Mouse (Mus musculus) retina, embryonic 14.5 days (tissue): ENCODE data around the gene Neu3.

Experiments used
- DNase-seq: peaks from one replicate; pipeline ENCODE4 v3.0.0-alpha.2; 2015; ENCODE audit warnings: low spot score

The Neu3 gene

DNA sequence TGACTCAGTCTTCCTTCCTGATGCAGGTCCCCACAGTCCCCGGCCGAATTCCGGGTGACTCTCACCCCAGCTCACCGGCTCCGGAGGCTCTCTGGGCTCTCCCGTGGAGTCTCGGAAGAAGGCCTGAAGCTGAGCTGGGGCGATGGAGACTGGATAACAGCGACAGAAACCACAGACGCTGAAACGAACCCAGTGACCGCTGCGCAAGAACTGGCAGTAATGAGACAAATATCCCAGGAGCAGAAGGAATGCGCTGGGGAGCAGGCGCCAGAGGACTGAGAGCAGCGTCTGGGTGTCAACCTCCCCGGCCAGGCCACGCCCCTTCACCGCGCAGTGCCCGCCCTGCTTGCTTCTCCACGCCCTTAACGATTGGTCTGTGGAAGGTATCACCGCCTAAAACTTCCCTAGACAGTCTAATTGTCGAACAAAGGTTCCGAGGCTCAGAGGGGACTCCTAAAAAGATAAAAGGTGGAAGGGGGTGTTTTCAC lies at the start of gene Neu3:
Gene Neu3 (minus strand): TSS at position 335 of the 488 bp plus-strand sequence.
- peak; percentile 93 for DNase-seq

DNA sequence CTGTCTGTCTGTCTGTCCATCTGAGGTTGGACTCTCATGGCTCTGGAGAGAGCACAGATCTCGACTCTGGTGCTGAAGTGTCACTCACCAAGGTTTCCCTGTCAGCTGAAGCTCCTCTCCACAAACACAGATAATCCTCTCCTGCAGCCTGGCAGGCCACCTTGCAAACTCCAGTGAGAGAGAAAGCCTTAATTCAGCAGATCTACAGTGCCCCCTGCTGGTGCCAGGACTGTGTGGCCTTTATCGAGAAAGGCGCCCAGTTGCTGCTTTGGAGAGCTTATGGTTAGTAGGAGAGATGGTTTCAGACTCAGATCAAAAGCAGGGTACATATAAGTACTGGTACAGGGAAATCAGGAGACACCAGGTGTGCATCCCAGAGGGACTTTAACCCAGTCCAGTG lies 48.1 kb upstream of the Neu3 start:
- peak; percentile 96 for DNase-seq

DNA sequence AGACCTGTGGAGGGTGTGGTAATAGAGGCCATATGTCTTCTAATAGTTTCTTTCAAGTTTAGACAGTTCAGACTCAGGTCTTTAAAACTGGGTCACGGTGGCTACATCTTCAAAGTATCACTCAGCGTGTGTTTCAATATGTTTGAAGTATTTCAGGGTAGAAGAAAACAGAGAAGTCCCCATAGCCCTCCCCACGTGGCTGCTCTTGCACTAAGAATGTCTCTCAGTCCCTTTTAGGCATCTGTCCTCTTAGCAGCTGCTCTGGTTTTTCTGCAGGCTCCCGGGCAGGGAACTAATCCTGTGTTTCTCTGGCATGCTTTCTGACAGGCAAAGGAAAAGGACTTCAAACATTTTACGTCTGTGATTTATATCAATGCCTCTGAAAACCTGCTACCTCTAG lies 47.7 kb upstream of the Neu3 start:
- DNase-seq, result no peak

DNA sequence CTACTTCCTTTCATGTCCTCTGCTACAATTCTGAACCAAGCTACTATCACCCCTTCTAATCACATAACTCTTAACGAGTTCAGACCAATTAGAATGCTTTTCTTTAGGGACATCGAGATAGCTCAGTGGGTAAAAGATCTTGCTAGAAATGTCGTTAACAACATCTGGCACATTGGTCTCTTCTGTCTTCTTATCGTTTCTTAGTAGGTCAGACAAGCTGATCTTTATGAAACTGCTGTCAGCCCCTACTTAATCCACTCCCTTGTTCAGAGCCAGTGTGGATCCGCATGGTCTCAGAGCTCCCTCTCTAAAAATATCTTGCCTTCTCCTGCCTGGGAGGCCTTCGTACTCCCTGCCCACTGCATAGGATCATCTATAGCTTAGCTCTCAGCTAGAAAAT lies 45.7 kb upstream of the Neu3 start:
- DNase-seq, result no peak

DNA sequence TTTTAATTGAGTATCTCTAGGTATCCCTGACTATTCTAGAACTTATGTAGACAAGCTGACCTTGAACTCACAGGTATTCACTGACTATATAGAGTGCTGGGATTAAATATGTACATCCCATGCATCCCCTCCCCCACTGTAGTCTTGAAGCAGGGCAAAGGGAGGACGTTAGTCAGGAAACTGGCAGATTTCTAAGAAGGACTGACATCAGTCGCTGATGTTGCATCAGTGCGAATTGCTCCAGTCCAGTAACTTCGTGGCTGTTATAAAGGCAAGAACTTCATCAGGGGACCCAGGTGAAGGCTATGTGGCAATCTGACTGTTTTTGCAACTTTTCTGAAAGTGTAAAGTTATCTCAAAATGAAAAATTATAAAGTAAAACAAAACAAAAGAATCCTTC lies 41.1 kb upstream of the Neu3 start:
- DNase-seq, result no peak

DNA sequence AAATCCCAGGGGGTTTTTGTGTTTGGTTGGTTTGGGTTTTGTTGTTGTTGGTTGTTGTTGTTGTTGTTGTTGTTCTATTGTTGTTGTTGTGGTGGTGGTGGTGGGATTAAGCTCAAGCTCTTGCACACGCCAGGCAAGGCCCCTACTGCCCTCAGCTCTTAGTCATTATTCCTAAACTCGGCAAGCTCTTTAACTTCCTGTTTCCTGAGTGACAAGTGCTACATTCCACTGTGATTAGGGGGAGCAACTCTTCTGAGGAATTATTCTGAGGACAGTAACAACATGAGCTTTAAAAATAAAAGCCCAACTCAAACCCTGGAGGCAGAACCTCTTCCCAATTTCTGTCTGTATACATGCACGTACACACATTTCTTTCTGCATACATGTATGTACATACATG lies 37.0 kb upstream of the Neu3 start:
- no peak for DNase-seq

DNA sequence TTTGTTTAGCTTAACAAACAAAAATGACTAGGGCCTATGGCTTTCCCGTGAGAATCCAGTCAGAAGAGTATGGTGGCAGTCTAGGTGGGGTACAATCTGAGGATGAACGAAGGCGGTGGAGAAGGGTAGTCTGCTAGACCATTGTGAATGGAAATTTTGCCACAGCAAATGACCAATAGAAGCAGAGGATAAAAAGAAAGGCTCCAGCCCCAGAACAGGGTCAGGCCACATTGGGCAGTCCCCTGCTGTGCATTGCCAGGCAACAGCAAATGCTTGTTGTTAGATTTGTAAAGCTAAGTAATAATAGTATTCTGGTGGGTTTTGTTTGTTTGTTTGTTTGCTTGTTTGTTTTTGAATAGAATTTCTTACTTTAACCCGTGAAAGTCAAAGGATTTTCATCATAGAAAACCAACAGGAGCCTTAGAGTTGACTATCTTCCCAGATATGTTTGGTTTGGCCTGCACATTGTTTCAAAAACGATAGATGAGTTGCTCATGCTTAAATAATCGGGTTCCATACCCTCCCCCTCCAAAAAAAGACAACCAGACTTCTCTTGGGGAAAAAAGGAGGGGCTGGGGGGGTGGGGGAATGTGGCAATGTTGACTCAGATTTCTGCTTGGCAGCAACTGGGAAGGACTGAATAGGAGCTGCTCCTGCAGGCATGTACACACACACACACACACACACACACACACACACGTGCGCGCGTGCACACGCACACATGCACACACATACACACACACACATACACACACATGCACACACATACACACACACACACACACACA lies 36.2 kb upstream of the Neu3 start:
- DNase-seq, result peak; percentile 65

DNA sequence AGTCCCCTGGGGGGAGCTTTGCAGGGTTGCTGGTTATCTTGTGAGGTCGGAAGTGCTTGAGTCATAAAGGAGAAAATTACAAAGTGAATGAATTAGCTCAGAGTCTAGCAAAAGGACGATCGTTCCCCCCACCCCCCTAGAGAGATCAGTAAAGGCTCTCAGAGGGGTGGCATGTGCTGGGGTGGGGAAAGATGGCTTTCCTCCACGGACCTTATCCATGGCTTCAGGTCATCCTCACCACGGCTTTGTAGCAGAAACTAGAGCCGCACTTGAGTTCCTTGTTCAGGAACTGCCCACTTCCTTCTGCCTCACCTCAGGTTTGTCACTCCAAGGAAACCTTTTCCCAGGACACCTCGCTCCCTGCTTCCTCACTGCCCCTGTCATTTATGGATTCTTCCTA lies 35.1 kb upstream of the Neu3 start, which contains the start of gene Spcs2:
Gene Spcs2 (minus strand): TSS at position 101 of the 400 bp plus-strand sequence.
- DNase-seq, result no peak

DNA sequence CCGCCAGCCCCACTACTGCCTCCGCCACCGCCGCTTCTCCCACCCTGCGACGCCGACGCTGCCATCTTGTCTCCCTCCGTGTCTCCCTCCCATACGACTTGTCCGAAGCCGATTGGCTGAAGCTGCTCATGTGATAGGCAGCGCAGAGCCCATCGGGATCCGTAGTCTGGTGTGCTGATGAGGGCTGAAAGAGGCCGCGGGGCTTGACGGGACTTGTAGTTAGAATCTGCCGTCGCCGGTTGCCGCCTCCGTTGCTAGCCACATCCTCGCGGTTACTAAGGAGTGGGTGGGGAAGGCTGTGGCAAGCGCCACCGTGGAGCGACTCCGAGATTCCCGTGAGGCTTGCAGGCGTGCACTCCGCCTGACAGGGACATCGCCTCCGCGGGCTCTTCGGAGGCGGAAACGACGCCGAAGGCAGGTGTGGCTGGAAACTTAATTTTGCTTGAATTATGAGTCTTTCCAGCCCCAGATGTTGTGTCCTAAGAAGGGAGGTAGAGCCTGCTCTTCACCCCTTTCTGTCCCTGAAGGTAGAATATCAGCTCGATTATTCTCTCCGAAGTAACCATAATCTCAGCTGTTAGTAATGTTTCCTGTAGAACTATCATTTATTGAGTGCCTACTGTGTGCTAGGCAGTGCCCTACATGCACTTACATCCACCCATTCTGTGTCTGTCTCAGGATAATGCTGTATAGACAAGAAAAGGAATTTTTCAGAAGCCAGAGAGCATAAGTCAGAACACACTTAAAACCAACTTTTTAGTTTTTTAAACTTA lies 30.8 kb upstream of the Neu3 start, which contains the start of gene Xrra1:
Gene Xrra1 (plus strand): TSS at position 304 of the 773 bp plus-strand sequence.
- peak; percentile 99 for DNase-seq

DNA sequence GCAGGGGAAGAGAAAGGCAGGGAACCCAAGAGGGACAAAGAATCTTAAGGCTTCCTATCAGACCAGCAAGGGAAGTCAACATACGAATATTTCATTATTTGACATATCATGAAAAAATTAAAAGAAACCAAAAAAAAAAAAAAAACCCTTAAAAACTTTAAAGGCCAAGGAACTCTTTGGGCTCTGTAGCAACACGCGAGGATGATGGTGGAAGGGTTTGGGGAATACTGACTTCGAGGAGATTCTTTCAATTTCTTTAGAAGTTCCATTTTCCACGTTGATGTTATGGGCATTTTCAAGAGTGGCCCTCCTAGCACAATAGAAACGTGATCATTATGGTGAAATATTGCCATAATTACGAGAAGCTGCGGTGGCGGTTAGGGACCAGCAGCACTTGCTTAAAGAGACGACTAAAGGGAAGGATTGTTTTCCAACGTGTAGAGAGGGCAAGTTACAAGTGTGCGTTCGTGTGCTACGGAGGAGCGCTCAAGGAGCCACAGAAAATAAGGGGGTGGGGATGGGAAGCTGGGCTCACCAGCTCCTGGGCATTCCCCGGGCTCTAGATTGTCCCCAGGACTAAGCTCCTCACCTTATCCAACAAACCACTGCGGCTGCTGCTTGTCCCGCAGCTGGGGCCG lies 30.1 kb upstream of the Neu3 start:
- DNase-seq, result no peak

DNA sequence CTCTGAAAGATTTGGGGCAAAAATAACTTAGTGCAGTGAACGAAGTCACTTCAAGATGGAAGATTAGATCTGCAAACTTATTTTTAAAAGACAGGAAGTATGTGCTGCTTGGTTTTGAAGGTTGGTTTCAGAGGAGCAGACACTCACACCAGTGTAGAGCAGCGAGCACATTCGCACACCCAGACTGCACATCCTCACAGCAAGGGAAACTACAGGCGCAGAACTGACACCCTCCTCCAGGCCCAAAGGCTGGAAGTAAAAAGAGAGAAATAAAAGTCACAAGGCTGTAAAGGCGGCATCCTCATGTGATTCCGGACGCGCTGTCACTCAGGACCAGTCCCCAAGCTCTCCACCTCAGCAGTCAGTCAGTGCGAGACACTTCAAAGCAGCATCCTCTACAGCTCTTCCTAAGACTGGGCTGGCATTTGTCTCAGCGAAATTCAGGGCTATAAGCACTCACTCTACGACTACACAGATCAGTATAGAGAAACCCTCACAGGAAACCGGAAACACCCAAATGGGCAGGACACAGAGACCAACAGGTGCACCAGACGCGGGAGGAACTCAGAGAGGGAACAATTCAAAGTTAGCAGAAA lies 28.1 kb upstream of the Neu3 start:
- DNase-seq, result no peak

DNA sequence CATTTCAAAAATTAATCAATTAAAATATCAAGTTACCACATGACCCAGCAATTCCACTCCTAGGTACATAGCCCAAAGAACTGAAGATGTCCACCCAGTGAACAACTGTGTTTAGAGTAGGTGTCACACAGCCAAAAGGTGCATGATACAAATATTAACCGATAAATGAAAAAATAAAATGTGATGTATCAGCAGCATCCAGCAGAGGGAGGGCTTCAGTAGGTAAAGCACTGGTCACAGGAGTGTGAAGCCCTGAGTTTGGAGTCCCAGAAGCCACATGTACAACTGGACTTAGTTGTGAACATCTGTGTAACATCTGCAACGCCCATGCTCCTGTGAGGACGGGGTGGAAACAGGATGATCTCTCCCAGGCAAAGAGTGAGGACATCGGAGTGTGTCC lies 26.1 kb upstream of the Neu3 start:
- DNase-seq, result no peak

DNA sequence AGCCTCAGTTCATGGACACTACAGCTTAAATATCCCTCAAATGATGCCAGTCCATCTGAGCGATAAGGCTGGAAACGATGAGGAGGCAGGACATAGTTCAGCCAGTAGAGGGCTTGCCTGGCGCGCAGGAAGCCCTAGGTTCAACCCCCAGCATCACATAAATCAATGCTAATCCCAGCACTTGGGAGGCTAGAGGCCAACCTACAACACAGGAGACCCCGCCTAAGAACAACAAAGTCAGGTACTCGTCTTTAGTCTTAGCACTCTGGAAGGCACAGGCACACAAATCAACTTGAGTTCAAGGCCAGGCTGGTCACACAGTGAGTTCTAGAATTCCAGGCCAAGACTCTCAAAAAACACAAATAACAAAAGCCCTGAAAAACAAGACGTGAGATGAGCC lies 25.1 kb upstream of the Neu3 start:
- DNase-seq, result no peak

DNA sequence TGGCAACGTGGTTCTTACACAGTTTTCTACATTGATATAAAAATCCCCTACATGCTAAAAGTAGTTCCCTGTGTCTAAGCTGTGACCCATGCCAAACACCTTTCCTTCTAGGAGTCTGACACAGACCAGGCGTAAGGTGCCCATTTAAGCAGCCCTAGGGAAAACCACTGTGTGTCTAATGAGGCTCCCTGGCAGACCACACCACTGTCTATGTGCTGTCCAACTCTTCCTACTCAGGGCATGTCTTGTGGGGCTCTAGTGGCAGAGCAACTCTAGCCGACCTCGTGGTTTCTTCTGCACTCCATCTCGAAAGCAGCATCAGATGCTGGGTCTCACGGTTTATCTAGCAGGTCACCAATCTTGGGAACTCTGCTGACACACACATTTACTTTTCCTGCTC lies 23.4 kb upstream of the Neu3 start:
- DNase-seq, result no peak

DNA sequence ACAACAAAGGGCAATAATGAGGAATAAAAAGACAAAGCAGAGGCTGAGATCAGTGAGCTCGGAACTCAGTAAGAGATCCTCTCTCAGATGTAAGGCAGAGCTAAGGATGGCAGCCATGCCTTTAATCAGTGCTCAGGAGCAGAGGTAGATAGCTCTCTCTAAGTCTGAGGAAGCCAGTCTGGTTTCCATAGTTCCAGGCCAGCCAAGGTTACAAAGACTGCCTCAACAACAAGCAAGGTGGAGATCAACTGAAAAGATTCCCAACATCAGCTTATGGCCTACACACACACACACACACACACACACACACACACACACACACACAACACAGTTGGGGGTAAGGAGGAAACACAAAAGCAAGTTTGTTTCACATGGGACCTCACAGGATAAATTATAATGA lies 22.9 kb upstream of the Neu3 start:
- no peak for DNase-seq

DNA sequence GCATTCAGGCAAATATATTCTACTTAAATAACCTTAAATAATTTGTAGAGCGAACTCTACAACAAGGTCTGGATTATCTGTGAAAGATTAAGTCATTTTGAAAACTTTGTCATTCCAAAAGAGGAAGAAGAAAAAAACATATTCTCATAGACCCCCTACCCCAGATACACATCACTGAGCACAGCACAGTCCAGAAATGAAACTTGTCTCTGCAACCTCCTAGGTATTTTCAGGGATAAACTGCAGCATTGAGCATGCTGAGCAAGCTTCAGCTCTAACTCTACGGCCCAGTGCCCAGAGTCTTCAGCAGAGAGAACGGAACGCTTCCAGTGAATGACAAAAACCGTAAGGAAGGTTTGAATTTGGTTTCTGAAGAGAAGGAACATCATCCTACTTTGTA lies 22.3 kb upstream of the Neu3 start:
- DNase-seq, result no peak

DNA sequence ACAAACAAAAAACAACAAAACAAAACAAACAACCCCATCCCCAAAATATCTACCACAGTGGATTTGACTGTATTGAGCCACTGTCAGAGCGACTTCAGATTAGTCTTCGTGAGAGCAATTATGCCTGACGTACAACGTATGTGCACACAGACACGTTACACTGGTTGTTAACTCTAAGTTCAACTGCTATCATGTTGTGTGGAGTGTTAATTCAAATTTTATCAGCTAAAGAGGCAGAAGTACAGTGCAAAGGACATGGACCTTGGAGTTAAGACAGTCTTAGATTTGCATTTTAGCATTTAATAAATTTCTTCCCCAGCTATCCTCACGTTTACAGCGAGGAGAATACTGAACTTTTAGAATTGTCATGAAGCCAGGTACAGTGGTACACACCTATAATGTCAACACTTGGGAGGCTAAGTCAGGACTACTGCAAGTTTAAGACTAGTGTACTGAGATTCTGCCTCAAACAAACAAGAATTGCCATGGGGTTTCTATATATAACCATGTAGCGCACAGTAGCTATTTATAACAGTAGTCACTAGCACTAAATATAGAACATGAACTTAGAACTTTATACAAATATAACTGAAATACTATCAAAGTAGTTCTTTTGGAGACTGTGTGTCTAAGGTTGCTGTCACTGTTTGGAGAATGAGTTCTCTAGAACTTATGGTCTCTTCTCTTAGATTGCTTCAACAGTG lies 17.5 kb upstream of the Neu3 start:
- no peak for DNase-seq

DNA sequence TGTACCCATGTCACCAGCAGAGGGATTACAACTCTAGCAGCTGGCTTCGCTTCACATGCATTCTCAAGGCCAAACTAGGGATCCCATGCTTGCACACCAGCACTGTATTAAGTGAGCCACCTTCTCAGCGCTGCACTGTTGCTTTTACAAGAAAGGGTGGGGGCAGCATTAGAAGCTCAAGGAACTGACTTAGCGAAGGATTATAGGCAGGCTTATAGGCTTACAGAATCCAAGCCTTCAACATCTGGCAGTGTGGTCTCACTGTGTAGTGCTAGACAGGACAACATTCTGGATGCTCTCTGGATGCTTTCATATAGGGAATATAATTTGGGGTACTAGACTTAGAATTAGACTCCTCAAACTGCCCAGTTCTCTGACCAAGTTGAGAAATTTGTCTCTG lies 10.0 kb upstream of the Neu3 start:
- DNase-seq, result peak; percentile 23

DNA sequence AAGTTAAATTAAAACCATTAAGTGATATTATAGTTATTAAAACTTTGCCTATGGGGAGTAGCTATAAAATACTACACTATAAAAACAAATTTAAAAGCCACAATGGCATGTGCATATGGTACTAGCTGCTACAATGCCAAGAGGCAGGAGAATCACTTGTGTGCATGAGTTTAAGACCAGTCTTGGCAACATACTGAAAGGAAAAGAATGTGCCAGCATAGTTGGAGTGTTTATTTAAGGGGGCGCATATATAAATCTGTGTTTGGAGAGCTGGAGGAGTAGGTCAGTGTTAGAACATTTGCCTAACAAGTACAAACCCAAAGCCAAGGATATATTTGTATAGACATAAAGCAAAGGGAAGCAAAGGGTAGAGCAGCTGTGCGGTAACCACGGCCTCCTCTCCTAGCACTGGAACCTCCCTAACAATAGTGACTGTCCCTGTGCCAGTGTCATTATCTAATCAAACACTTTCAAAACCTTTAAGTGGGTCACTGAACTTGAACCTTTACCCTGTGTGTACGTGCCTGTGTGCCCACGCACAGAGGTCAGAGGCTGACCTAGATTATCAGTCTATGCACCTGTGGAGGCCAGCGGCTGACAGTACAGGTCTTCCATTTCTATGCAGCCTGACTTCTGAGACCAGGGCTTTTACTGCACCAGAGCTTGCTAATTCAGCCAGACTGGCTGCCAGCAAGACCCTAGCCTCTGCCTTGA lies 9.3 kb upstream of the Neu3 start:
- no peak for DNase-seq

DNA sequence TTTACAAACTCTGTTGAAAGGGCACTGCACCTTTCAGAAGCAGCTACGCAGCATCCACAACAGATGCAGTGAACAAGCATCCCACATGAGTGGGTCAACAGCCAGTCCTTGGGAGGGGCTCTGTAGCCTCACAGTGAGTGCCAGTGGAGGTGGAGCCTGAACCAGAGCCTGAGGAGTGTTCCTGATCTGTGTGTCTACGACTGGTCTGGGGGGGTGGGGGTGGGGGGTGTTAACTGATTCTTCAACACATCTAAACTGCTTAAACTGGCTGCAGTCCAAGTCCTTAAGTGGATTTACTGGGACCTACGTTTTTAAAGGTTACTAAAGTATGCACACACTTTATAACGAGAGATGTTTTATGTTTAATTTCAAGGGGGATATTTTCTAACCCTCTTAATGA lies 8.6 kb upstream of the Neu3 start:
- no peak for DNase-seq

DNA sequence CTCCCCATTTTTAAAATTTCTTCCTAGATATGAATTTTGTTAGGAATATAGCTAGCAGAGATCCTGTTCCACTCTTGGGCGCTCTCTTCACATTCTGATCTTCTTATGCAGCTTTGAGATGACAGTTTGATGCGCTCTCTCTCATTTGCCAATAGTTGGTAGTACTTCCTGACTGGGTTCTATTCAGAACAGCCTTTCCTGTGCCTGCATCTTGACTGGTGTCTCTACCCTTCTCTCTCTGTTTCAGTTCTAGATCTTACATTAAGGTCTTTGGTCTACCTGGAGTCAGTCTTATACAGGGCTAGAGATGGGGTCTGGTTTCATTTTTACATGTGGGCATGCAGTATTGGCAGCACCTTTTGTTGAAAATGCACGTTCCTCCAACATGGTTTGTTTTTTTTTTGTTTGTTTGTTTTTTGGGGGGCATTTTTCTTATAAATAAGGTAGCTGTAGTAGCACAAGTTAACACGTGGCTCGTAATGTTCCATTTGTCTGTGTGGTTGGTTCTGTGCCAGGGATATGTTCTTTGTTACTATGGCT lies 6.2 kb upstream of the Neu3 start:
- no peak for DNase-seq
